Mouse (Mus musculus): ENCODE data around the gene Gm8138. TPM values are rescaled to one million over a fixed set of nuclear protein-coding genes. Genes with fewer than 3 reads are reported as not detected.
A peak's percentile ranks its signal among the peaks of the same experiment; 100 is the strongest.
"Not testable (repeated sequence)": the region's sequence is repeated elsewhere in the genome, so short reads cannot be mapped to it uniquely, and the experiment has no call there.

Gm8138 gene
- not detected for total RNA-seq (2021)
- not detected in 2 replicates for polyA plus RNA-seq (2012; rRNA removed)
- long read RNA-seq: 0 reads

DNA sequence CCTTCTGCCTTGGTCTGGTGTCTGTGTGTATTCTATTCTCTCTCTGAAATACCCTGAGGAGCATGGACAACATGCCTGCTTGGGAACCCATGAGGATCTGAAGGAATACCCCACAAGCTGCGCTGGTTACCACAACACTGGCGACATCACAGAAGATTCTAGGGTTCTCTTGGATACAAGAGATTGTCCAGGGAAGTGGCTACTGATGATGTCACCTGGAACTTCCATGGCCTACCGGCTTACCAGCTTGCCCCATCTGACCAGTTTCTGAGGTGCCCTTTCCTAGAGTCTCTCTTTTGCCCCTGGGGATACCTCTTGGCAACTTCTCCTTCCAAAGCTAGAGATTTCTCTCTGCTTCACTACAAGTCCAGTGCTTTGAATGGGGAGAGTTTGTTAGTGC, at the start of gene Gm8138:
TSS of gene Gm8138 (minus strand) at position 101 of the 400 bp plus-strand sequence.
- H3K27me3 ChIP-seq (ENCODE audit: control insufficient read depth, insufficient read depth, low read length); DNase-seq; H3K9ac ChIP-seq (ENCODE audit: low read depth, low read length); intact Hi-C loops (cut with DNase I); H3K79me2 ChIP-seq (replicated peaks; ENCODE audit: control insufficient read depth, insufficient read depth, low read length); H3K36me3 ChIP-seq (ENCODE audit: control insufficient read depth, insufficient read depth, low read length); H3K27ac ChIP-seq; H3K4me1 ChIP-seq (ENCODE audit: control insufficient read depth, insufficient read depth, low read length); H3K4me3 ChIP-seq: not testable (repeated sequence)
- WGBS: no CpG with 5 or more reads among the region's 3 CpGs

DNA sequence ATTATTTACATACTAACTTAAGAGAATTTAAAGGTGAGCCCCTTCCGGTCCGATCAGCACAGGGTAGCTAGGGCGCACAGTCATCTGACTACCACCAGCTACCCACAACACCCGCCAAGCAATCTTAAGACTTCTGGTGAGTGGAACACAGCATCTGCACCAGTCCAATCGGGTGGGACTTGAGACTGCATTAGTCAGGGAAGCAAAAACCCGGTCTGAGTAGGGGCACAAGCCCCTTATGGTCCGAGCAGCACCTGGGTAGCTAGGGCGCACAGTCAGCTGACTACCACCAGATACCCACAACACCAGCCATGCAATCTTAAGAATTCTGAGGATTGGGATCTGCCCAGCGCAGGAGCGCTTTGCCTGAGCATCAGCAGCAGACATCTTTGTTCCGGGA, 54.4 kb downstream of the Gm8138 start:
- peak; percentile 7 to 18 for DNase-seq
- H3K27ac ChIP-seq; intact Hi-C loops (cut with DNase I); H3K27me3 ChIP-seq (ENCODE audit: control insufficient read depth, insufficient read depth, low read length); H3K9ac ChIP-seq (ENCODE audit: low read depth, low read length); H3K4me1 ChIP-seq (ENCODE audit: control insufficient read depth, insufficient read depth, low read length); H3K79me2 ChIP-seq (replicated peaks; ENCODE audit: control insufficient read depth, insufficient read depth, low read length); H3K4me3 ChIP-seq; H3K36me3 ChIP-seq (ENCODE audit: control insufficient read depth, insufficient read depth, low read length): not testable (repeated sequence)
- 77% methylated on average over 11 of the region's 11 CpGs for WGBS

Other genes starting within 250 kb of the Gm8138 start
- not detected for gene Gm7233, start 236.5 kb downstream of the Gm8138 start, total RNA-seq (2021)
- not detected in 2 replicates for gene Gm7233, start 236.5 kb downstream of the Gm8138 start, polyA plus RNA-seq (2012; rRNA removed)
- not detected for gene Gm8122, start 181.0 kb downstream of the Gm8138 start, total RNA-seq (2021)
- not detected in 2 replicates for gene Gm8122, start 181.0 kb downstream of the Gm8138 start, polyA plus RNA-seq (2012; rRNA removed)
- not detected for gene Gm8126, start 157.7 kb downstream of the Gm8138 start, total RNA-seq (2021)
- not detected in 2 replicates for gene Gm8126, start 157.7 kb downstream of the Gm8138 start, polyA plus RNA-seq (2012; rRNA removed)
- not detected for gene Gm9732, start 141.3 kb downstream of the Gm8138 start, total RNA-seq (2021)
- not detected in 2 replicates for gene Gm9732, start 141.3 kb downstream of the Gm8138 start, polyA plus RNA-seq (2012; rRNA removed)
- gene Gm8127, start 122.5 kb downstream of the Gm8138 start, total RNA-seq (2021): not detected
- gene Gm8127, start 122.5 kb downstream of the Gm8138 start, polyA plus RNA-seq (2012; rRNA removed): not detected in 2 replicates
- not detected for gene 1700001F09Rik, start 68.5 kb downstream of the Gm8138 start, total RNA-seq (2021)
- not detected in 2 replicates for gene 1700001F09Rik, start 68.5 kb downstream of the Gm8138 start, polyA plus RNA-seq (2012; rRNA removed)
- gene Gm5799, start 127.2 kb upstream of the Gm8138 start, total RNA-seq (2021): not detected
- gene Gm5799, start 127.2 kb upstream of the Gm8138 start, polyA plus RNA-seq (2012; rRNA removed): not detected in 2 replicates
- not detected for gene Gm17654, start 162.8 kb upstream of the Gm8138 start, total RNA-seq (2021)
- not detected in 2 replicates for gene Gm17654, start 162.8 kb upstream of the Gm8138 start, polyA plus RNA-seq (2012; rRNA removed)
- gene Gm10375, start 191.7 kb upstream of the Gm8138 start, total RNA-seq (2021): not detected
- gene Gm10375, start 191.7 kb upstream of the Gm8138 start, polyA plus RNA-seq (2012; rRNA removed): not detected in 2 replicates